Mouse (Mus musculus): Measurements from ENCODE around the gene Gemin8.
A peak's percentile ranks its signal among the peaks of the same experiment; 100 is the strongest.

Gemin8 gene

GRCm38 (mm10) chrX:166169892-166170799, at the start of gene Gemin8:
Gene Gemin8 (plus strand): TSS chrX:166170454.
- peak; percentile 94 for DNase-seq (ENCODE audit: low spot score)

- no peak for DNase-seq (ENCODE audit: low spot score)
Observed at GRCm38 (mm10) chrX:166147158-166147846, 23.0 kb upstream of the Gemin8 start.

- DNase-seq (ENCODE audit: low spot score): no peak
Observed at GRCm38 (mm10) chrX:166162773-166163172, 7.5 kb upstream of the Gemin8 start.

GRCm38 (mm10) chrX:166167307-166167706, 2.9 kb upstream of the Gemin8 start:
- peak; percentile 11 for DNase-seq (ENCODE audit: low spot score)

- DNase-seq (ENCODE audit: low spot score): no peak
Observed at GRCm38 (mm10) chrX:166167923-166168322, 2.3 kb upstream of the Gemin8 start.

- no peak for DNase-seq (ENCODE audit: low spot score)
Observed at GRCm38 (mm10) chrX:166170800-166171738, 815 bp downstream of the Gemin8 start.

DNA sequence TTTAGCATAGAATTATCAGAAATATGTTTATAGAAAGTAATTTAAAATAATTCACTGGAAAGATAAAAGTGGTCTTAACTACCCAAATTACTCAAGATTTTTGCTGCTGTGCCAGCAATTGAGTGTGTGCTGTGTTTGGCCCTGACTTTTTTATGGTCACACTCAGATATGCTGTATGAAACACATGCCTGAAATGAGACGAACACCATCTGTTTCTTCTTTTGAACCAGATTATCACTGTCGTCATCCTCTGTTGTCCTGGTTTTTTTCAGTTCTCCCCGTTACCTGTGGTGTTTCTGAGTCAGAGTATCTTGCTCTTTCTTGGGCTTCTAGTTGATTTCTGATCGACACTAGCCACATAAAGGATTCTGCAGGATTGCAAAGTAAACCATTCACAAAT, 1.8 kb downstream of the Gemin8 start:
- DNase-seq (ENCODE audit: low spot score): no peak

DNA sequence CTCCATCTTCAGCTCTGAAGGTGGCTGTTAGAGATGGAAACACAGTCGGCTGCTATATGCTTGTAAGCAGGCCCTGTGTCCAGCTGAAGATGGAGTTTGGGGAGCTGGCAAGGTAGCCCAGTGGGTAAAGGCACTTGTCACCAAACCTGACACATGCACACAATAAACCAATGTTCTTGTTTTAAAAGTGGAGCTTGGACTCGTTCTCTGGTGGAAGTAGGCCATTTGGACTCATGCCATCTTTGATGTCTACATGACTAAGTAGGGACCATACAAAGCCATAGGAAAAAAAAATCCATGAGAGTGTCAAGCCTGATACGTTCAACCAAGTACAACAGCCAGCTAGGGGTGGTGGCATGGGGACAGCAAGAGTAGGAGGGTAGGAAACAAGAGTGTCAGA, 2.4 kb downstream of the Gemin8 start:
- no peak for DNase-seq (ENCODE audit: low spot score)

- DNase-seq (ENCODE audit: low spot score): no peak
Observed at GRCm38 (mm10) chrX:166173796-166174195, 3.5 kb downstream of the Gemin8 start.

GRCm38 (mm10) chrX:166177929-166178328, 7.7 kb downstream of the Gemin8 start:
- DNase-seq (ENCODE audit: low spot score): no peak

DNA sequence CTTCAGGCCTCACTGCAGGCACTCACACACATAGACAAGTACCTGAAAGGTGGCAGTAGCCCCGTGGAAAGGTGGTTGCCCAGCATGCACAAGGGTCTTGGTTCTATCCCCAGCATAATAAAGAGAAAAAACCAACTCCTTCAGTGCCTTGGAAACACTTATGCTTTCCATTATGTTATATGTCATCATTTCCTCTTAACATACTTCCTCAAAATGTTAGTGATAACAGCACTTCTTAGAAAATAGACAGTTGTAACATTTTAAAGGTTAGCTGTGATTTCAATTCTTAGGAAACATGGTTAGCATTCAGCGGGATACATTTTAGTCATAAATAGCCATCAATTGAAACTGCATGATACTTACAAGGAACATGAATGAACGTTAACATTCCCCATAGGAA, 12.8 kb downstream of the Gemin8 start:
- DNase-seq (ENCODE audit: low spot score): no peak

GRCm38 (mm10) chrX:166185327-166185913, 15.2 kb downstream of the Gemin8 start:
- DNase-seq (ENCODE audit: low spot score): no peak

- no peak for DNase-seq (ENCODE audit: low spot score)
Observed at GRCm38 (mm10) chrX:166187803-166188202, 17.5 kb downstream of the Gemin8 start.

GRCm38 (mm10) chrX:166196327-166196726, 26.1 kb downstream of the Gemin8 start:
- DNase-seq (ENCODE audit: low spot score): no peak

- DNase-seq (ENCODE audit: low spot score): no peak
Observed at GRCm38 (mm10) chrX:166198266-166198665, 28.0 kb downstream of the Gemin8 start.

DNA sequence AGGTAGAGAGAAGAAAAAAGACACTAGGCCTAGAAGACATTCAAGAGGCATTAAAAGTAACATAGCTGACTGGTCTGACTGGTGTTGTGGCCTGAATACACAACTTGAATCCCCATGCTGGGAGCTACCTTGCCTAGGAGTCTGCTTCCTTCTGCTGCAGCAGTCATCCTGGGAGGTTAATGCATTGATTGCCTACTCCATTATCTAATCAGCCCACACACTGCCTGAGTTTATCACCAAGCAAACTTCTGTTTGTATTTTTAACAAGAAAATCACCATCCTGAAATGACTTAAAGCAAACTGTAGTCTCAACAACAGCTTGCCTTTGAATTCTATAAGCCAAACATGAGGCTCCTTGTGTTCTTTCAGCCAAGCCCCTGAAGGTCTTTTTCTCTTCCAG, 29.6 kb downstream of the Gemin8 start:
- no peak for DNase-seq (ENCODE audit: low spot score)

GRCm38 (mm10) chrX:166214576-166214975, 44.3 kb downstream of the Gemin8 start:
- no peak for DNase-seq (ENCODE audit: low spot score)

GRCm38 (mm10) chrX:166216248-166216647, 46.0 kb downstream of the Gemin8 start:
- DNase-seq (ENCODE audit: low spot score): no peak

DNA sequence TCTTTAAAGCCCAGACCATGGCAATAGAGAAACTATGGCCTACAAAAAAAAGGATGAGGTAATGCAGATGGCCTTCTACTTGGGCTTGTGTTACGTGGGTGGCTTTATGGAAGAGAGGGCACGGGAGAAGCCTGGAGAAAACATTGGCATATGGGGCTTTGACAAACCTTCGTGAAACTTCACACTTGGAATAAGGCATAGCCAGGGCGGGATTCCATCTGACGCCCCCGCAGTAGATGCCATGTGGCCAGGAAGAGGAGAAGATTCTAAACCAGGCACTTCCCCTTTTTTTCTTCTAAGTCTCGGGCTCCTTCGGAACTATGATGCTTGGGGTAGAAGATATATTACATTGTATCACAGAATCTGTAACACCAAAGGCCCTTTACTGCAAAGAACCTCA, 46.5 kb downstream of the Gemin8 start:
- no peak for DNase-seq (ENCODE audit: low spot score)

GRCm38 (mm10) chrX:166219331-166219730, 49.1 kb downstream of the Gemin8 start:
- no peak for DNase-seq (ENCODE audit: low spot score)

- DNase-seq (ENCODE audit: low spot score): no peak
Observed at GRCm38 (mm10) chrX:166226856-166227255, 56.6 kb downstream of the Gemin8 start.

DNA sequence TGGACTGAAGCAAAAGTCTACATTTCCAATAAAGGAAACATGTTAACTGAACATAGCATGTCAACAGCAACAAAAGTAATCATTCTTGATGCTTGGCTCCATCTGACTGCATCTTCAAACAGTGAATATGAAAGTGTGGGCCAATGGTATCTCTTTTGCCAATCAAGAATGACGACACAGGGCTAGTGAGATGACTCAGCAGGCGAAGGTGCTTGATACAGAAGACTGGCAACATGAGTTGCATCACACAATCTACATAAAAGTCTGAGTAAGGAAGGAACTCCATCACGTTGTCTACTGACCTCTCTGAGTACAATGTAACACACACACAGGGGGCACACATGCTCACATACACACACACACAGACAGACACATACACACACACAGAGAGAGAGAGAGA, 59.5 kb downstream of the Gemin8 start:
- no peak for DNase-seq (ENCODE audit: low spot score)
